Mouse (Mus musculus) CH12.LX (cell line): ENCODE results near the gene Zfp280d.

Source experiments
- CTCF ChIP-seq, 2 experiments: IDR thresholded peaks in 1 of 2; conservative IDR thresholded peaks in 1 of 2; 2 replicates each; pipeline ENCODE4 v1.5.1; 2011 to 2012; ENCODE audit warnings: low read depth in 2 of 2, low read length in 2 of 2, improper control_type of control experiment in 1 of 2, inconsistent platforms in 1 of 2, mild to moderate bottlenecking in 1 of 2, moderate library complexity in 1 of 2
- E2F4 ChIP-seq: IDR thresholded peaks from 2 replicates; pipeline ENCODE4 v1.6.1; 2011; ENCODE audit warnings: low read depth, low read length, improper control_type of control experiment; ENCODE audit not compliant: insufficient replicate concordance
- ELF1 ChIP-seq: IDR thresholded peaks from 2 replicates; pipeline ENCODE4 v1.6.1; 2014; ENCODE audit warnings: low read depth, mild to moderate bottlenecking, inconsistent platforms, low read length, improper control_type of control experiment
- JUND ChIP-seq: conservative IDR thresholded peaks from 2 replicates; pipeline ENCODE4 v1.6.1; 2011; ENCODE audit warnings: low read depth, low read length, improper control_type of control experiment
- MAZ ChIP-seq: IDR thresholded peaks from 2 replicates; pipeline ENCODE4 v1.6.1; 2012; ENCODE audit warnings: low read depth, mild to moderate bottlenecking, inconsistent platforms, low read length, improper control_type of control experiment, moderate library complexity
- TBP ChIP-seq: conservative IDR thresholded peaks from 2 replicates; pipeline ENCODE4 v1.6.1; 2011; ENCODE audit warnings: low read depth, low read length, improper control_type of control experiment
- ZNF384 ChIP-seq: IDR thresholded peaks from 2 replicates; pipeline ENCODE4 v1.6.1; 2012; ENCODE audit warnings: low read depth, low read length, improper control_type of control experiment, inconsistent platforms

GRCm38 (mm10) chr9:72409381-72410225 lies 134.9 kb downstream of the Zfp280d start:
- TF ChIP-seq E2F4 = no peak
- no peak for TF ChIP-seq ELF1
- no peak for TF ChIP-seq CTCF (conservative IDR thresholded peaks at IDR 0.05 in 1 of 2, IDR thresholded peaks at IDR 0.05 in 1 of 2; ENCODE audit: low read depth in 2 of 2, low read length in 2 of 2)
- no peak for TF ChIP-seq MAZ
- TF ChIP-seq ZNF384 = no peak
- no peak for TF ChIP-seq TBP
- no peak for TF ChIP-seq JUND
